Mouse (Mus musculus) limb, embryonic 14.5 days (tissue): ENCODE results near the gene Nt5dc1. TPM values are rescaled to one million over a fixed set of nuclear protein-coding genes. Genes with fewer than 3 reads are reported as not detected.
A peak's percentile ranks its signal among the peaks of the same experiment; 100 is the strongest.

ENCODE experiments used
- ATAC-seq: fragments of 200-750 bp; cut with Nextera tagmentation; 2 replicates; pipeline ENCODE4 v1.8.0; 2017; ENCODE audit warnings: low read depth, moderate number of reproducible peaks, moderate TSS enrichment; ENCODE audit not compliant: low FRiP score
- DNase-seq: peaks from one replicate; pipeline ENCODE4 v3.0.0-alpha.2; 2015; ENCODE audit warnings: low spot score
- H3K27ac ChIP-seq: fragments of 300-500 bp; sonication (generic); replicated peaks from 2 replicates; pipeline ENCODE4 v1.5.1; 2014; ENCODE audit warnings: low read depth, mild to moderate bottlenecking, low read length, moderate library complexity, mixed read lengths
- H3K27me3 ChIP-seq: fragments of 300-500 bp; sonication (generic); 2 replicates; pipeline ENCODE4 v1.6.1; 2014; ENCODE audit warnings: low read length, mixed read lengths; ENCODE audit not compliant: control insufficient read depth, insufficient read depth
- H3K36me3 ChIP-seq: fragments of 300-500 bp; sonication (generic); 2 replicates; pipeline ENCODE4 v1.6.1; 2014; ENCODE audit warnings: mild to moderate bottlenecking, low read length, moderate library complexity, mixed read lengths; ENCODE audit not compliant: control insufficient read depth, insufficient read depth
- H3K4me1 ChIP-seq: fragments of 300-500 bp; sonication (generic); 2 replicates; pipeline ENCODE4 v1.6.1; 2014; ENCODE audit warnings: antibody characterized with exemption, low read length, mixed read lengths; ENCODE audit not compliant: control insufficient read depth, insufficient read depth
- H3K4me2 ChIP-seq: fragments of 300-500 bp; sonication (generic); replicated peaks from 2 replicates; pipeline ENCODE4 v1.6.1; 2014; ENCODE audit warnings: low read depth, mild to moderate bottlenecking, low read length, moderate library complexity; ENCODE audit not compliant: severe bottlenecking
- H3K4me3 ChIP-seq: fragments of 300-500 bp; sonication (generic); replicated peaks from 2 replicates; pipeline ENCODE4 v1.5.1; 2014; ENCODE audit warnings: low read length
- H3K9ac ChIP-seq: fragments of 300-500 bp; sonication (generic); 2 replicates; pipeline ENCODE4 v1.6.1; 2014; ENCODE audit warnings: mild to moderate bottlenecking, low read depth, low read length, moderate library complexity; ENCODE audit not compliant: severe bottlenecking
- H3K9me3 ChIP-seq: fragments of 300-500 bp; sonication (generic); 2 replicates; pipeline ENCODE4 v1.6.1; 2016; ENCODE audit warnings: low read length; ENCODE audit not compliant: control insufficient read depth
- POLR2A ChIP-seq: fragments of 200-500 bp; IDR thresholded peaks from 2 replicates; pipeline ENCODE4 v1.8.0; 2012; ENCODE audit warnings: inconsistent platforms, mild to moderate bottlenecking, moderate library complexity, borderline replicate concordance; ENCODE audit not compliant: insufficient read depth, insufficient read length; ENCODE audit errors: extremely low read depth
- WGBS: fragments of 180-500 bp; shearing (Covaris S2); extraction: QIAGEN DNeasy Blood & Tissue Kit; methylation state at CpG from one replicate; pipeline ENCODE4 v1.1.7; 2014; 5-methylcytosine and 5-hydroxymethylcytosine counted together
- polyA plus RNA-seq, 2 experiments: library from polyadenylated mRNA; depleted of rRNA in 1 of 2; stranded (reverse) in 1 of 2; unstranded in 1 of 2; fragments of >200 nt; fragmentation: Nextera tagmentation in 1 of 2; extraction: Ambion mirVana in 1 of 2; gene quantifications; 2 replicates each; pipeline versions ENCODE4 v1.2.1 to v1.2.3; 2012 to 2014

Gene Nt5dc1
- polyA plus RNA-seq, 2 experiments = 6.0 to 11.1 TPM

DNA sequence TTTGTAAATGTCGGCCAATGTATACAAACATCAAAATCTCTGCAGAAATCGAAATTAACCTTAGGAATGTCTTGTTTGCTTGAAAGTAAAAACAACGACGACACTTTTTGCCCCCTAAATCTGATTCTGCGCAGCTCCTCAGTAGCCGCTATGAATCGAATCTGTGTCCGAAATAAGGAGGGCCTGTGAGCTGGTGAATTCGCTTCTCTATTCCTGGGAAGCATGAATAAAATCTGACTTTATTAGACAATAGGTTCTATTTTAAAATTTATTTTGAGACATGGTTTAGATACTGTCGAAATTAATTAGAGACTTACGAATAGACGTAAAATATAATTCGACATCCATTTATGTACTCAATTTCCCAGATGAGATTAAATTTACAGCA is 121.4 kb downstream of the Nt5dc1 start:
- peak; percentile 35; the same call in 1 of the 2 replicates for ATAC-seq
- Histone ChIP-seq H3K27me3 (no peaks in the 10 kb centered on the region), H3K4me3 (peak overlapping the region; percentile 76), H3K4me2 (peak overlapping the region; percentile 84), H3K9ac (peak overlapping the region; percentile 47), H3K27ac (peak overlapping the region; percentile 87), H3K4me1 (peaks cover 22% of the 10 kb centered on the region), H3K36me3 (no peaks in the 10 kb centered on the region), H3K9me3 (no peaks in the 10 kb centered on the region)
- DNase-seq = no peak
- TF ChIP-seq POLR2A = no peak
- 3% methylated on average over 13 of the region's 13 CpGs for WGBS

DNA sequence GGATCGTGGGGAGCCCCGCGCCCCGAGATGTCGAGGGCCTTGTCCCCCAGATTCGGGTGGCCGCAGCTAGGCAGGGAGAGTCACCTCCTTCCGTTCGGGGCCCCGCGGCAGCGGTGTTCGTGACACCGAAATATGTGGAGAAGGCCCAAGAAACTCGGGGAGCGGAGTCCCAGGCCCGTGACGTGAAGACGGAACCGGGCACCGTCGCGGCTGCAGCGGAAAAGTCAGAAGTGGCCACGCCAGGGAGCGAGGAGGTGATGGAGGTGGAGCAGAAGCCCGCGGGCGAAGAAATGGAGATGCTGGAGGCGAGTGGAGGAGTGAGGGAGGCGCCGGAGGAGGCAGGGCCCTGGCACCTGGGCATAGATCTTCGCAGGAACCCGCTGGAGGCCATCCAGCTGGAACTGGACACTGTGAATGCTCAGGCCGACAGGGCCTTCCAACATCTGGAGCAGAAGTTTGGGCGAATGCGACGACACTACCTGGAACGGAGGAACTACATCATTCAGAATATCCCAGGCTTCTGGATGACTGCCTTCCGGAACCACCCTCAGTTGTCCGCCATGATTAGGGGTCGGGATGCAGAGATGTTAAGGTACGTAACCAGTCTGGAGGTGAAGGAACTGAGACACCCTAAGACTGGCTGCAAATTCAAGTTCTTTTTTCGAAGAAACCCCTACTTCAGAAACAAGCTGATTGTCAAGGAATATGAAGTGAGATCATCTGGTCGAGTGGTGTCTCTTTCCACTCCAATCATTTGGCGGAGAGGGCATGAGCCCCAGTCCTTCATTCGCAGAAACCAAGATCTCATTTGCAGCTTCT is 135.7 kb downstream of the Nt5dc1 start:
- WGBS = 4% methylated on average over 47 of the region's 47 CpGs
- no peak for TF ChIP-seq POLR2A

DNA sequence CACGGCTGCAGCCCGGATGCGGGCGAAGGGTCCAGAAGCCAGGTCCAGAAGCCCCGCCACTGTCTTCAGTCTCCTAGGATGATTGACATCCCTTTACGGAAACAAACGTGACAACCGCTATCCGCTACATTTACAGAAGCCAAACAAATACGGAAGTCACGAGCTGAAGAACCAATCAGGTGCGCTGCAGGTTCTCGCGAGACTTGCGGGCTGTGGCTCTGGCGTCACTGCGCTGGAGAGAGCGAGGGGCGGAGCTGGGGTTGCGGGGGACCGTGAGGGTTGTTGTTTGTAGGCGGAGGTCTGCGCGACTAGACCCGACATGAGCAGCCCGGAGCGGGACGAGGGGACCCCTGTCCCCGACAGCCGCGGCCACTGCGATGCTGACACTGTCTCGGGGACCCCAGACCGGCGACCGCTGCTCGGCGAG is 136.4 kb downstream of the Nt5dc1 start, which contains the start of gene Tspyl1:
TSS of gene Tspyl1 (plus strand) at position 229 of the 427 bp plus-strand sequence.
- WGBS = under 1% methylated on average over 35 of the region's 38 CpGs
- peaks cover 5% of the 10 kb centered on the region; the same call in 1 of the 2 replicates for H3K36me3 ChIP-seq
- peak; percentile 97 for ATAC-seq
- peak within 1 kb of the TSS; percentile 87 for H3K27ac ChIP-seq
- H3K4me1 ChIP-seq = peaks cover 11% of the 10 kb centered on the region
- peak; percentile 98 for DNase-seq
- H3K4me2 ChIP-seq = peak within 1 kb of the TSS; percentile 75
- H3K9me3 ChIP-seq = no peaks in the 10 kb centered on the region
- no peaks in the 10 kb centered on the region for H3K27me3 ChIP-seq
- H3K4me3 ChIP-seq = peak within 1 kb of the TSS; percentile 87
- peak; percentile 67; the same call in 1 of the 2 replicates for TF ChIP-seq POLR2A
- peak within 1 kb of the TSS; percentile 88 for H3K9ac ChIP-seq

More for the DNA sequence above, 135.7 kb downstream of the Nt5dc1 start:
- Histone ChIP-seq H3K9ac (peak overlapping the region; percentile 88), H3K27ac (peak overlapping the region; percentile 87), H3K4me2 (peak overlapping the region; percentile 75), H3K9me3 (no peaks in the 10 kb centered on the region), H3K4me1 (peaks cover 11% of the 10 kb centered on the region), H3K27me3 (no peaks in the 10 kb centered on the region), H3K36me3 (peaks cover 9% of the 10 kb centered on the region; the same call in 1 of the 2 replicates), H3K4me3 (peak overlapping the region; percentile 87)
- ATAC-seq (peak; percentile 32), DNase-seq (peak; percentile 12)

DNA sequence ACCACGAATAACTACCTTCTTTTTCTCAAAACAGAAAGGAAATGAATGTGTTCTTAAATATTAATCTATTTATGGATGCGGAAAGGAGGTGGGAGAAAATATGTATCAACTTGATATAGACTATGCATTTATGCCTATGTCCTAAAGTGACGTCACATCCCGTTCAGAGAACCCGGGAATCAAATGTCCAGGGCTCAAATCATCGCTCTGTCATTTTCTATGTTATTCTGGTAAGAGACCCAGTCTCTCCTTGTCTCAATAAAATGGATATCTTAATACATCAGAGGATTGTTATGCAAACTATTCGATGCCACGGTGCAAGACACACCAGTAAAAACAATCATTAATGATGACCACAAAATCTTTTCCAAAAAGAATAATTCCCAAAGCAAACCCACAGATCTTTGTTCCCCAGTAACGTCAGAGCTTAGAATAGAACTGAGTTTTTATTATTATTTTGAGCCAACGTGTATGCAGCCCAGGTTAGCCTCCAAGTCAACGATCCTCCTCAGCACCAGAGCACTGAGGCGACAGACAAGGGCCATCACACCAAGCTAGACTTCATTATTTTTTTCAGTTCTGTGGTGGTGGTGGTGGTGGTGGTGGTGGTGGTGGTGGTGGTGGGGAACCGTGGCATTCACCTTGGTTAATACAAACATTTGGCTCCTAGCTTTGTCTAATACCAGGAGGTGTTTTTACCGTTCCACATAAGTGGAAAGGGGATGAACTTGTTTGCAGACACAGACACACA is 137.0 kb downstream of the Nt5dc1 start:
- WGBS = 23% methylated on average over 14 of the region's 14 CpGs
- no peak for DNase-seq
- H3K4me2 ChIP-seq = peak overlapping the region; percentile 75
- peak overlapping the region; percentile 87 for H3K4me3 ChIP-seq
- H3K4me1 ChIP-seq = peaks cover 11% of the 10 kb centered on the region
- TF ChIP-seq POLR2A = no peak
- H3K9ac ChIP-seq = peak overlapping the region; percentile 88
- H3K9me3 ChIP-seq = no peaks in the 10 kb centered on the region
- peak; percentile 21 for ATAC-seq
- peak overlapping the region; percentile 87 for H3K27ac ChIP-seq
- H3K27me3 ChIP-seq = no peaks in the 10 kb centered on the region
- H3K36me3 ChIP-seq = peaks cover 4% of the 10 kb centered on the region; the same call in 1 of the 2 replicates
